Mouse (Mus musculus) lung, postnatal 25 days (tissue): ENCODE results near the gene Pnma5.
"Not testable (repeated sequence)": the region's sequence is repeated elsewhere in the genome, so short reads cannot be mapped to it uniquely, and the experiment has no call there.

Experiments used
- DNase-seq: peaks from one replicate; pipeline ENCODE4 v3.0.0; 2022; ENCODE audit warnings: low spot score

Gene Pnma5

GRCm38 (mm10) chrX:73037003-73037402 lies at the start of gene Pnma5:
Gene Pnma5, minus strand, starts transcription at chrX:73037103.
- no peak for DNase-seq

GRCm38 (mm10) chrX:73082267-73083055 lies 45.6 kb upstream of the Pnma5 start, which contains the start of gene Xlr4a:
Gene Xlr4a, minus strand, starts transcription at chrX:73082478.
- not testable (repeated sequence) for DNase-seq

- not testable (repeated sequence) for DNase-seq
These were observed 29.9 kb upstream of the Pnma5 start for GRCm38 (mm10) chrX:73066765-73067312.

GRCm38 (mm10) chrX:73064415-73064793 lies 27.5 kb upstream of the Pnma5 start, which contains the start of gene Pnma3:
Gene Pnma3, plus strand, starts transcription at chrX:73064787.
- no peak for DNase-seq

GRCm38 (mm10) chrX:73063512-73064414 lies 26.9 kb upstream of the Pnma5 start:
- no peak for DNase-seq

- DNase-seq, result no peak
These were observed 25.4 kb upstream of the Pnma5 start for GRCm38 (mm10) chrX:73062323-73062722.

- DNase-seq, result no peak
These were observed 24.6 kb upstream of the Pnma5 start for GRCm38 (mm10) chrX:73061528-73061927.

GRCm38 (mm10) chrX:73053860-73054563 lies 17.1 kb upstream of the Pnma5 start:
- DNase-seq, result peak; percentile 92

GRCm38 (mm10) chrX:73039666-73040065 lies 2.8 kb upstream of the Pnma5 start:
- DNase-seq, result no peak

- DNase-seq, result no peak
These were observed 1.9 kb upstream of the Pnma5 start for GRCm38 (mm10) chrX:73038831-73039230.

GRCm38 (mm10) chrX:73012846-73013245 lies 24.1 kb downstream of the Pnma5 start:
- no peak for DNase-seq

- DNase-seq, result peak; percentile 94
These were observed 29.1 kb downstream of the Pnma5 start for GRCm38 (mm10) chrX:73007597-73008479.

- no peak for DNase-seq
These were observed 31.2 kb downstream of the Pnma5 start for GRCm38 (mm10) chrX:73005678-73006077.

- DNase-seq, result no peak
These were observed 33.8 kb downstream of the Pnma5 start for GRCm38 (mm10) chrX:73003110-73003509.

- DNase-seq, result no peak
These were observed 41.4 kb downstream of the Pnma5 start for GRCm38 (mm10) chrX:72995542-72995941.

- DNase-seq, result no peak
These were observed 44.5 kb downstream of the Pnma5 start for GRCm38 (mm10) chrX:72992291-72992919.

GRCm38 (mm10) chrX:72990581-72990980 lies 46.3 kb downstream of the Pnma5 start:
- DNase-seq, result no peak

- DNase-seq, result no peak
These were observed 48.5 kb downstream of the Pnma5 start for GRCm38 (mm10) chrX:72988431-72988830.

GRCm38 (mm10) chrX:72987520-72987905 lies 49.4 kb downstream of the Pnma5 start:
- DNase-seq, result no peak

- DNase-seq, result peak; percentile 48
These were observed 49.9 kb downstream of the Pnma5 start, which contains the start of gene Zfp185 for GRCm38 (mm10) chrX:72986841-72987519. Gene Zfp185, plus strand, starts transcription at chrX:72987339.
